Mouse (Mus musculus): ENCODE measurements around the gene Nexn.
A peak's percentile ranks its signal among the peaks of the same experiment; 100 is the strongest.
"Not testable (repeated sequence)": the region's sequence is repeated elsewhere in the genome, so short reads cannot be mapped to it uniquely, and the experiment has no call there.

Nexn gene

GRCm38 (mm10) chr3:152235238-152235637, 30.9 kb downstream of the Nexn start:
- DNase-seq (ENCODE audit: low spot score) = no peak

- DNase-seq (ENCODE audit: low spot score) = no peak
Measured at GRCm38 (mm10) chr3:152231333-152232100, 34.6 kb downstream of the Nexn start.

GRCm38 (mm10) chr3:152229271-152229670, 36.9 kb downstream of the Nexn start:
- DNase-seq (ENCODE audit: low spot score) = no peak

DNA sequence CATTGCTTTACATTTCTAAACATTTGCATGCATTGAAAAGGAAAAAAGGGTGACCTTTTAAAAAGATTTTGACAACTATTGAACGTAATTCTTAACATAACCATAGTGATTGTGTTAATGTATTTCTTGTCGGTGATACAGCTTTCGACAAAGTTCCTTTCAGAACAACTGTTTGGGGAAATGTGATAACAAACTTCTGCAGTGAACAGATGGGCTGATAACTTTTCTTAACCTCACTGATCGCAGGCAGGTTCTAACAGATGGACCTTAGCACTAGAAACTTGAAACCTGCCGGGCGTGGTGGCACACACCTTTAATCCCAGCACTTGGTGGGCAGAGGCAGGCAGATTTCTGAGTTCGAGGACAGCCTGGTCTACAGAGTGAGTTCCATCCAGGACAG, 37.3 kb downstream of the Nexn start:
- DNase-seq (ENCODE audit: low spot score) = no peak

GRCm38 (mm10) chr3:152225906-152226305, 40.2 kb downstream of the Nexn start:
- no peak for DNase-seq (ENCODE audit: low spot score)

DNA sequence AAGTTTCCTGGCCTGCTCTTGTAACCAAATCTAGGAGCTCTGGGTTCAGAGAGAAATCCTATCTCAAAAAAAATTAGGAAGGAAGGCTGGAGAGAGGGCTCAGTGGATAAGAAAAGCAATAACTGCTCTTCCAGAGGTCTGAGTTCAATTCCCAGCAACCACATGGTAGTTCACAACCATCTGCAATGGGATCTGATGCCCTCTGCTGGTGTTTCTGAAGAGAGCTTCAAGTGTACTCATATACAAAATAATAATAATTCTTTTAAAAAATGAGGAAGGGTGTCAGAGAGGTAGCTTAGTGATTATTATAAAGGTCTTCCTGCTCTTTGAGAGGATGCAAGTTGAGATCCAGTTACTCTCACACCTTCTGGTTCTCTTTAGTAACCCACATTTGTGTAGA, 41.2 kb downstream of the Nexn start:
- no peak for DNase-seq (ENCODE audit: low spot score)

GRCm38 (mm10) chr3:152213416-152213815, 52.7 kb downstream of the Nexn start:
- DNase-seq (ENCODE audit: low spot score) = no peak

DNA sequence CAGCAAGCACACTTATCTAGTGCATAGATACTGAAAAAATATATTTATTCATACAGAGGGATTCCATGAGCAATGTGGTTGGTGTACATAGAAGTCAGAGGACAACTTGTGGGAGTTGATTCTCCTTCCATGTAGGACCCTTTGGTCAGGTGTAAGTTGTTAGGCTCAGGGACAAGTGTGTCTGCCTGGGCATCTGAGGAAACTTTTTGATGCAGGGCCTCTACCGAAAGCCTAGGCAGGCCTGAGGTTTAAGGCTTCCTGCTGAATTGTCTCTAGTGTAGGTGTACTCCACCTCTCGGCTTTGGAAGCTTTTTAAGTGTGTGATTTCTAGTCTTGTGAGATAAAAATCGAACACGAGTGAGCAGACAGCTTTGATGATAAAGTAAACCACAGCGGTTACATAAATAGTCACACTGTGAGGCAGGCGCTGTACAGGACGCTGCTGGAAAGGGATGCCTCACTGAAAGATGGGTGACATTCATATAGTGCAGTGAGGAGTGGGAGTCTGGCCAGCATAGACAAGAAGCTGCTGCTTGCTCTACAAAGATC, 54.3 kb downstream of the Nexn start:
- no peak for DNase-seq (ENCODE audit: low spot score)

DNA sequence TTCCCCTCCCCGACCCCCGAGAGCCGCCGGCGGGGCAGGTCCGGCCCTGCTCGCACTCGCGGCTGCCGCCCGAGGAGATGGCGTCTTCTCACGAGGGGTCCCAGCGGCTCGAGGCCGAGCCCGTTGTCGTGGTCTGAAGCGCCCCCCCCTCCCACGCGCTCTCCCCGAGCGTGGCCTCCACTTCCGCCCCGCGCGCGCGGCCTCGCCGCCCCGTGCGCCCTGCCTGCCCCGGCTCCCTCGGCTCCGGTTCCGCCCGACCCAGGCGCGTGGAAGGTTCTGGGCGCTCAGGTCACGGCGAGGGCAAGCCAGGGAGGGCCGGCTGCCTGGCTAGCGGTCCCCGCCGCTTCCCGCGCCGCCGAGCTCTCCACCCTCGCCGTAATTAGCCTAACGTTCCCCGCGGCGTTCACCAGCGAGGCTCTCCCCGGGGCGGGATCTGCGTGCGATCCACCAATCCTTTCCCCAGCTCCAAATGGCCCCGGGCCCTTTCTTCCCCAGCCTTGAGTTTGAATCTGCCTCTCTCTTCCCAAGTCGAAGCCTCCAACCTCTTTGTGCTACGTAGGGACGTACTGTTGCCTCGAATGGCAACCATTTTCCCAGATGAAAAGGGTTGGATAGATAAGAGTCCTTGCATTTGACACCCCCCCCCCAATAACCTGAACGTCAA, 55.3 kb downstream of the Nexn start:
- peak; percentile 73 for DNase-seq (ENCODE audit: low spot score)

DNA sequence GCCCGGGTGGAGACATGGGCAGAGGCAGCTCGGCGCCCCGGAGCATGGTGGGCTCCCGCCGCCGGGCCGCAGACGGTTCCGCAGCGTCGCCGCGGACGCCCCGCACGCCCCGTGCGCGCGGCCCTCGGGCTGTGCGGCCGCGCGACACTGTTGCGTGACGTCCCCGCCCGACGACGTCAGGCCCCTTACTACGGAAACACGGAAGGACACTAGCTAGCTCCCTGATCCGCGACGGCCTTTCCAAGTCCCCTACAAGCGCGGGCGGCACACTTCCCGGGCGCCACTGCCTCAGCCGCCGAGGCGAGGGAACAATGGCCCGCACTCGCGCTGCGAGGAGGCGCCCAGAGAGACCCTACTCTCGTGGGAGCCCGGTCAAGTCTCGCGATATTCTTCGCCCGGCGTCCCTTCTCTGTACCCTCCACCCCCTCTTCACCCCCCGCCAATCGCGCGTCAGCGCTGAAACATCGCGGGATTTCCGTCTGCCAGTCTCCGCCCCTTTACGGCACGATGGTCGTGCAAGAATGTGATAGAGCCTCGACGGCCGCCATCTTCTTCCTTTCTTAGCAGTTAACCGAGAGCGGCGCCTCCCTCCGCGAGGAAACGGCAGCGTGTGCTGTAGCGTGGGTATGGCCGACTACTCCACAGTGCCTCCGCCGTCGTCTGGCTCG, 56.0 kb downstream of the Nexn start, which contains the start of the genes Dnajb4 and Fubp1:
Gene Dnajb4 (minus strand): TSS at position 336 of the 668 bp plus-strand sequence.
Gene Fubp1 (plus strand): TSS at position 456 of the 668 bp plus-strand sequence.
- DNase-seq (ENCODE audit: low spot score) = peak; percentile 100

DNA sequence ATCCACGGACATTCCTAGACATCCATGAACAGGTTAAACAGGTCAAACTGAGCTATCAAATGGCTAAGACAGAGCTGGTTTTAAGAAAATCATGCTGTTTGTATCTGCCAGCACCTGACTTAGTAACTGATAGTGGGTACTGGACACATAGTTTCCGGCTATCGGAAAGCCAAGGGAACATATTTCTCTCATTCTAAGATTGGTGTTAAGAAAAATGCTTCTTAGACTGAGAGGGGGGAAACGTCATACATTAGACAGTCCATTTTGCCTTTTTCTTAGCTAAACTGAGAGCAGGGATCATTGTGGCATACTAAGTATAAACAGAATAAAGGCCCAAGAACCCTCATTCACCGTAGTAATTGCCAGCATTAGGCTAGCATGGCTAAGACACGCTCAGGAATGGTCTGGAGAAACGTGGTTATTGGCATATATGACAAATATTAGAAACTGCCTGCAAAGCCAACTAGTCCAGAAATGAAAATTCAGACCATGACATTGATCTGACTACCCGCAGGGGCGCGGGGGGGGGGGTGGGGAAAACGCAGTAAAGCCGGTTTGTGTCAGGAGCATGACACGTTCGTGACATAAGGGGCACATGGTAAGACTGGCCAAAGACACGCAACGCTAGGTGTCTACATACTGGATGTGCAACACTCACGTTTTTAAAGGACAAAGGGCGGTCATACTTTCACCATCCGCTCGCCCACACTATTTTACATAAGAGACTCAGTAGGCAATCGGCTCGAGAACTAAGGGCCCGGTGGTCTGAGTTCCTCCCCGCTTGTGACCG, 56.8 kb downstream of the Nexn start:
- DNase-seq (ENCODE audit: low spot score) = no peak

DNA sequence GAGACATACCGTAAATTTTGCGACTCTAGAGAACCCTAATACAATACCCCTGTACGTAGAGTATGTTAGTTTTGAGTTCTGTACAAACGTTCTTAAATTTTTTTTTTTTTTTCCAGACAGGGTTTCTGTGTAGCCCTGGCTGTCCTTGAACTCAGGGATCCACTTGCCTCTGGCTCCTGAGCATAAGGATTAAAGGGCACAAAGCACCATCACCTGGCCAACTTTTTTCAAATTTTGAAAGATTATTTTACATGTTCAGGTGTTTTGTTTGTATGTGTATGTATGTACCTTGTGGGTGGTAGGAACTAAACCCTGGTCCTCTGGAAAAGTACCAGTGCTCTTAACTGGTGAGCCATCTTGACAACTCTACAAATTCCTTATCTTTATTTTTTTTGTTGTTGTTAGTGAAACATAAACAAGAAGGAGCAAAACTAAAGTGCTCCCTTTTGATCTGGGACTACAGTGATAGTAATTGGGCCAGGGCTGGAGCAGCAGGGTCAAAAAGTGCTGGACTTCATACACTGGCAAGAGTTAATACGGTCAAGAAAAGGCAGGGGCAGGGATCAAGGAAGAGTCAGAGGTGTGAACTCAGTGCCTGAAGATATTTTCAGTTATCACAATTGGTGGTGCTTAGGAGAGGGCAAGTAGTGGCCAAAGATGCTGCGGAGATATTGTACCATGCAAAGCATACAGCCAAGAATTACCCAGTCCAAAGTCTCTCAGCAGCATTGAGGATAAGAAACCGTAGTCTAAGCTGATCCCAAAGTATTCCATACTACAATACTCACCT, 57.9 kb downstream of the Nexn start:
- DNase-seq (ENCODE audit: low spot score) = no peak

- no peak for DNase-seq (ENCODE audit: low spot score)
Measured at GRCm38 (mm10) chr3:152207156-152207555, 59.0 kb downstream of the Nexn start.

- no peak for DNase-seq (ENCODE audit: low spot score)
Measured at GRCm38 (mm10) chr3:152204577-152204976, 61.6 kb downstream of the Nexn start.

DNA sequence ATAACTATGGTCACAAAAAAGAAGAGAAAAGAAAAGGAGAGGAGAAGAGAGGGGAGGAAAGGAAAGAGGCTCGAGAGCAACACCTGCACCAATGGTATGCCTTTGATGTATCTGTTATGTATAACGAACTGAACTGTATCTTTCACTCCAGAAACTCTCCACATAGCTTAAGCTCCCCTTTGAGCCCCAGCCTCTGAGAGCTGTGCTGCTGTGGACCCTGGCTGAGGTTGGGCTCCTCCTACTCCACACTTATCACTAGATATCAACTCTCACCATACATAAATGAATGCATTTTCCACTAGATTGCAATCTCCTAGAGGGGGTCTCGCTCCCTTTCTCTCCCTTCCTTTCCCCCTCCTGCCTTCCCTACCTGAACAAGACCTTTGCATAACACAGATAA, 62.2 kb downstream of the Nexn start:
- DNase-seq (ENCODE audit: low spot score) = no peak

DNA sequence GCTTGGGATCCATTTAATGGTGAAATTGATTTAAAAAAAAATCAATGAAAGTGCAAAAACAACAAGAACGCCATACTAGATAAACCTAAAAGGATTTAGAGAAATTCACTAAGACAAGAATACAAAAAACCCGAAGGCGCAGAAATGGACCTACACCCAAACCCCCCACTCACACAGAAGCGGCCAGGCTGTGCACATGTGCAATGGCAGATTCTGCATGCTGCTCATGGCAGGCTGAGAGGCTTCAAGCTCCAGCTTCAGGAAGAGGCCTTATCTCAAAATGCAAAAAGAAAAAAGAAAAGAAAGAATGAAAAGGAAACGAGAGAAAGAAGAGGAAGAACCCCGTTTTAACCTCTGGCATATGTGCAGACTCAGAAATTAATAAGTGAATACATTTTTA, 62.7 kb downstream of the Nexn start:
- DNase-seq (ENCODE audit: low spot score) = no peak

DNA sequence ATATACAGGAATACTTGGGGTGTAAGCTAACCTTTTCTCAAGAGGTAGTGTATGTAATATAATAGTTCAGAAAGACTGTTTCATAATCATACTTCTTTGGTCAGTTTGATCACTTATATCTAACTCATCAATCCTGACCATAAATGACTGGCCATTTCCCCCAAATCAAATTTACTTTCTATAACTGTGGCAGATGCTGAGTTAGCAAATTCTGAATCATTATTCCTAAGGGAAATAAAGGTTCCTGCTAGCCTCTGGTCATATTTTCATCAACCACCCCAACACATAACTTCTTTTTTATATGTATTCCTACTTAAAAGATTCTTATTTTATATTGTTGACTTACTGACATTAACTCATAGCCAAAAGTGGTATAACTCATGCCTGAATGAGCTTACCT, 63.2 kb downstream of the Nexn start:
- no peak for DNase-seq (ENCODE audit: low spot score)

DNA sequence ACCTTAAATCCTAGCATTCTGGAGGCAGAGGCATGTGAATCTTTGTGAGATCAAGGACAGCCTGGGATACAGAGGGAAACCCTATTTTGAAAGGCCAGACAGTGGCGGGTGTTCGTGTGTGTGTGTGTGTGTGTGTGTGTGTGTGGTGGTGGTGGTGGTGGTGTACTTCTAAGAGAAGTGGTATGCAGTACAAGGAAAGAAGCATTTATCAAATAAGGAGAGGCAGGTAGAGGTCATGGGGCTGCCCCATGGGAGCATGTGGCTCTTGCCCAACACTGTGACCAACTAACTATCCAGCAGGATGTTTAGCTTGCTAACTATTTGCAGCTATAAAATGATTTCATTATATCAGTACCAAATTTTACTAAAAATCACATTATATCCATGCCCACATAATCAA, 64.5 kb downstream of the Nexn start:
- no peak for DNase-seq (ENCODE audit: low spot score)

DNA sequence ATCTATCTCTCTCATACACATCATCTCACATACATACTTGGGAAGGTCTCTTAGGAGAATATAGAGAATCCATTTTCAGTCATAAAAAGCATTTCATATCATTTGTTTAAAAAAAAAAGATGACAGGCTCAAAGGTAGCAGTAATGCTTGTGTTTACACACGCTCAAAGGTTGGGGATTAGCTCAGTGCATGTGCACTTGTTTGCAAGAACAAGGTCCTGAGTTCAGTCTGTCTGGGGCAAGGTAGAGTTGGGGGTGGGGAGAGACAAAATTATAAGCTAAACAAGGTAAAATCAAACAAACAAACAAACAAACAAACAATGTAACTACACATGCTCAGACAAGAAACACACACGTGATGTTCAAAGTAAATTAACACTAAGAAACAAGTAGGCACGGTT, 65.0 kb downstream of the Nexn start:
- no peak for DNase-seq (ENCODE audit: low spot score)

DNA sequence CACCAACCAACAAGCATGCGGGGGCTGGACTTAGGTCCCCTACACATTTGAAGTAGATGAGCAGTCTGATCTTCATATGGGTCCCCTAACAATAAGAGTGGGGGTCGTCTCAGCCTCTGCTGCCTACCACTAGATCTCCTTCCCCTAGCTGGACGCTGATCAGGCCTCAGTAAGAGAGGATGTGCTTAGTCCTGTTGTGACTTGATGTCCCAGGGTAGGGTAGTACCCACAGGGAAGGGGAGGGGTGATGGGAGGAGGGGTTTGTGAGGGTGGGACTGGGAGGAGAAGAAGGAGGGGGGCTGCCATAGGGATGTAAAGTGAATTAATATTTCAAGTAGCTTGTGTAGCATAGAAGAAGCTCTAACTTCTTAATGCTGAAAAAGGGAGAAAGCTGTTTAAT, 67.0 kb downstream of the Nexn start:
- DNase-seq (ENCODE audit: low spot score) = no peak

GRCm38 (mm10) chr3:152197246-152197645, 68.9 kb downstream of the Nexn start:
- not testable (repeated sequence) for DNase-seq (ENCODE audit: low spot score)
